Mouse (Mus musculus): ENCODE measurements around the gene Chil1.

The Chil1 gene

DNA sequence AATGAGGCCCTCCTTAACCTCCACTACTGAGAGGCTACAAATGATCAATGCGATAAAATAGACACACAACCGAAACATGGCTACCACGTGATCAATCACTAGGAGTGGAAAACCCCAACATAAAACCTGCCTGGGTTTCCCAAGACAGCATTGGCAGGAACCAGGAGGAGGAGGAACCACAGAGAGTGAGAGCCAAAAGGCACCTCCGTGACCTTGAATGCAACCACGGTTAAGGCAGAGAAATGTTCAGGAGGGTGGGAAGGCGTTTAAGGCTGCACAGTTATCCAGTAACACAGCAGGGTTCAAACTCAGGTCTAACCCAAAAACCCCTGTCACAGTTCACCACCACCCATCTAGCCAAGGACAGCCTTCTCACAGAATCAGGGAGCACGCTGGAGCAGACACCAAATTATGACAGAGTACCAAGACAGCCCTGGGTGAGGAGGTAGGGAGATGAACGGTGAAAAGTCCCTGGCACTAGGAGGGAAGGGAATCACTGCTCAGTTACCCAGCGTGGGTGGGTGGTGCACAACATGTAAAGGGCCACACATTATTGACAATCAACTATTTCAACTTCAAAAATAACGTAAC lies 48.8 kb downstream of the Chil1 start:
- in situ Hi-C loops (cut with MboI), result no loop called here

DNA sequence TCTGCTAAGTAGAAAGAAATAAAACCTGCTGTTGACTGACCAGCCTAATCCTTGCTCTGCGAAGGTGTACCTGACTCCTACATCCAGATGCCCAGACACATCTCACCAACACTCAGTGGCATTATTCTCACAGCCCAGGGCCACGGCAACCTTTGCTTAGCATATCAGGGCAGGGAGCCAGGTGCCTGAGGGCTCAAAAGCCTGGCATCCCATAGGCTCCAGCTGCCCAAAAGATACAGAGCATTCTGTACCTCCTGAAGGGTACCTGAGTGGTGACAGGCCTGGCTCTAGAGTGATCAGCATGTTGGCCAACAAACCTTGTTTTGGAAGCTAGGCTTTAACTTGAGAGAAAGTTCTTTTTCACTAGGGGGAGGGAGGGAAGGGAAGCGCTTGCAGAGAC lies 49.3 kb downstream of the Chil1 start:
- in situ Hi-C loops (cut with MboI), result no loop called here

DNA sequence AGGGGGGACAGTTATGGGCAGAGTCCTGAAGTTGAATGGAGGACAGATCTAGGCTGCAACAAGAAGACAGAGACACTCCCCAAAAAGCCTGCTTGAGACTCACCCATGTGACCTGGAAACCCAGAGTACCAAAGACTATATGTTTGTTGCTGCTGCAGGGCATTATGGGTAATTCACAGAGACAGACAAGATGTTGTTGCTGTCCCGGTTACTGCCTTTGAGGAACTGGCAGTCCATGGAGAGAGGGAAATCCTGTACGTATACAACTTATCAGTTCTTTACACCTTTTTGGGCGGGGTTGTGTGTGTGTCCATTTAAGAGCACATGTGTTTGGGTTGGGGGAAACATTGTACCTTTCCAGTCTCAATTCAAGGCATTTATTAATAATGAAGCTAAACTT lies 49.7 kb downstream of the Chil1 start:
- in situ Hi-C loops (cut with MboI), result no loop called here

- in situ Hi-C loops (cut with MboI), result no loop called here
These were observed 50.4 kb downstream of the Chil1 start for GRCm38 (mm10) chr1:134232326-134232725.

DNA sequence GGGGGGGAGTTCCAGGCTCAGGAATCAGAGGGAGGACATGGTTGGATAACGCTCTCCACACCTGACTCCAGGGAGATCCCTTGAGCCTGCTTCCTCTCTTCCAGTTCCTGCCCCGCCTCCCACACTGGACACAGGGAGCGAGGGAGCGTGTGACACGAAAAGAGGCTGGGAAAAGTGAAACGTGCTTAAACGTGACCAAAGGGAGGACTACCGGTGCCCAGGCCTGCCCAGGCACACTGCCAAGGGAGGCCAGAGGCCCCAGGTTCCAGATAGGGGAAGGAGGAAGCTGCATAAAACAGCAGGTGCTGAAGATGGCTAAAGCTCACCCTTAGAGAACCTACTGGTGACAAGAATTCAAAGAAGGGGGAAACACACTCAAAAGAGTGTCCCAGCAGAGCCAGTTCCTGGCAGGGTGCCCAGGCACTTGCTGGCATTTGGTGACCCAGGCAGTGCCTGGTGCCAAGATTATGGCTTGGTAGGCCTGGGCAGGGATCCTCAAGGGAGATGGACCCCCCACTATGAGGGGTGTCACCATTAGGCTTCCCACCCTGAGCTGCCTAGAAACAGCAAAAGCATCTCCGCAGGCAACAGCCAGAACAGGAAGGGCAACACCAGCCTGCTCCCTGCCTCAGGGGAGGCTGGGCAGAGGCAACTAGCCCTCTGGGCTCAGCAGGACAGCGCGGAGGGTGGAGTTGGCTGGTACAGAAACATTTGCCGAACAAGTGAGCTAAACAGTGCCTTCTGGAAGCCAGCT lies 51.0 kb downstream of the Chil1 start:
- in situ Hi-C loops (cut with MboI), result no loop called here

GRCm38 (mm10) chr1:134233681-134234454 lies 51.9 kb downstream of the Chil1 start:
- in situ Hi-C loops (cut with MboI), result no loop called here

DNA sequence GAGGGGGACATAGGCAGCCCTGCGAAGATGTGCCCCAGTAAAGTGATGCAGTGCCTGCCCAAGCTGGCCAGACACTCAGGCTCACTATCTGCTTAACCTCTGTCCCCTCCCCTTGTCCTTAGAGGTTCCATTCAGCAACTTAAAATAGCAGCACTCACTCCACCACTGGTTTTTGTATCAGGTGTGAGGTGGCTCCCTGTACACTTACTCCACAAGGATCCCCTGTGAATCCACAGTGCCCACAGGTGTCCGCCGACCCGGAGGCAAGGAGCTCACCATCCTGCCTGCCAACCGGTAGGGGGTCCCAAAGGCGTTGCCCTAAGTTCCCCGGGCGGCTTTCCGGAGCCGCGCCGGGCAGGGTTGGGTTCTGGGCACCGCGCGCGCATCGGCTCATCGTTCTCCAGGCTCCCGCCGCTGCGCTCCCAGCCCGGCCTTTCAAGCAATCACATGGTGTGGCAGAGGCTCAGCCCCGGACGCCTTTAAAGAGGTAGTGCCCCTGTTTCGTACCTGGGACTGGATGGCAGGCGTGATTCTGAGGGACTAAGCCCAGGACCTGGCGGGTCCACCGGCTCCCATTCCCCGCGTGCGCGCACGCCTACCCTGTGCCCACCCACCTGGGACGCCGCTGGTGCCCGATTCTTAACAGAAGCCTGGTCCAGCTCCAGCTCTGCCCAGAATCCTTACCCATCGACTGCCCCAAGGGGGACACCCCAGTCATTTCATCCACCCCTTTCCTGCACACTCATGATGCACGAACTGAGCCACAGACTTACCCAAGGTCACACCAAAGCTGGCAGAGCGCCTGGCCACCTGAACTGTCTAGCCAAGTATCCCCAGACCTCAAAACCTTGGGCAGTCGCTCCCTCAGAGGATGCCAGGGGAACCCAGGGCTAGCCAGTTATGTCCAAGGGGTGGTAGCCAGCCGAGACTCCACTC lies 52.7 kb downstream of the Chil1 start:
- in situ Hi-C loops (cut with MboI), result no loop called here

DNA sequence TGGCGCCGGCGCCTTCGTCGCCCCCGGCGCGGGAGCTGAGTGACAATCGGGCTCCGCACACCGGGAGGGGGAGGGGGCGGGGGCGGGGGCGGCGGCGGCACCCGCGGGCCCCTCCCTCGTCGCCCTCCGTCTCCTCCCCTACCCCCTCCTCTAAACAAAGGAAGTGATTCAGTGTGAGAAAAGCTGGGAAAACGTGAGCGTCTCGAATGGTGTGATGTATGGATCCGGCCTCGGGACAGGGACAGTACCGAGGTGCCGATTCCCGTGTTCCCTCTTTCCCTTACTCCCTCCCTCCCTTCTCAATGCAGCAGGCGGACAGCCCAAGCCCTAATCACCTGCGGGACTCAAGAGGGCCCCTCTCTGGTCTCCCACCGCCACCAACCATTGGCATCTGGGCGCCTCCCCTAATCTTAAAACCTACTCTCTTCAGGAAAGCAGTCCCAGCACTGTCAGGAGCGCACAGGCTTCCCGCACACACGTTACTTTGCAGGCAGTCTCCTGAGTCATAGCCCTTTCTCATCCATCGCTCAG lies 53.5 kb downstream of the Chil1 start, which contains the start of gene Adora1:
Adora1 (minus strand) TSS at position 41 of the 531 bp plus-strand sequence.
- in situ Hi-C loops (cut with MboI), result no loop called here

DNA sequence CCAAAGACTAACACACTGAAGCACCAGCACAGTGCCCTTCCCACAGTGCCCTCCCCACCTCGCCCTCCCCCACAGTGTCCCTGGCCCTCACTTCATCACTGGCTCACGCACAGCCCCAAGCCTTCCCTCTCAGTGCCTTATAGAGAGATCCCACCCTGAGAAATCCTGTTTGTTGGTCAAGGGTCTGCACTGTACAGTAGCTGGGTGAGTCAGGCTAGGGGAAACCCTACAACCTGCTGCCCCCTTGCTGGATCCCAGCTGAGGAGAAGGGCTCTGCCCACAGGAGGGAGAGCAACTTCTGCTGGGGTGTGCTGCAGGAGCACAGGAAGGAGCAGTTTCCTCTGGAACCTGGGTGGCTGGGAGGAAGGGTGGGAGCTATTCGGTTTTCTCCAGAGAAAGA lies 54.2 kb downstream of the Chil1 start:
- in situ Hi-C loops (cut with MboI), result no loop called here

DNA sequence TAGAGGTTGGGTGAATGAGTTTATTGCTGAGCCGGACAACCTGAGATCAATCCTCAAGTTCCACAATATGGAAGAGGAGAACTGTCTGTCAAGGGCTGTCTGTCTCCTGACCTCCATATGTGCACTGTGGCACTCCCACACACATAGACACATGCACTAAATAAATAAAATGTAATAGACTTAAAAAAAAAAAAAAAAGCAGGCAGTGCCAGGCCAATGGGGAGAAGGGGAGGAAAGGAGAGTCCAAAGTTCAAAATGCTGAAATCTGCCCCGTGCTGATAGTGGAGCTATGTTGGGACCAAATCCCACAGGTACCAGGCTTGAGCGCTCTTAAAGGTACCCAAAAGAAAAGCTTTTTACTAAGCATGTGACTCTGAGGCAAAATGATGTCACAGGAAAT lies 55.5 kb downstream of the Chil1 start:
- in situ Hi-C loops (cut with MboI), result no loop called here
